Mouse (Mus musculus) hindbrain, embryonic 12.5 days (tissue): ENCODE results near the gene Map2k3. TPM values are rescaled to one million over a fixed set of nuclear protein-coding genes. Genes with fewer than 3 reads are reported as not detected.

Source experiments
- ATAC-seq: fragments of 200-750 bp; cut with Nextera tagmentation; 2 replicates; pipeline ENCODE4 v1.8.0; 2017; ENCODE audit warnings: moderate TSS enrichment; ENCODE audit not compliant: low FRiP score
- H3K27ac ChIP-seq: fragments of 300-500 bp; sonication (generic); 2 replicates; pipeline ENCODE4 v1.5.1; 2016; ENCODE audit warnings: mild to moderate bottlenecking
- H3K27me3 ChIP-seq: fragments of 300-500 bp; sonication (generic); 2 replicates; pipeline ENCODE4 v1.6.1; 2016; ENCODE audit warnings: mild to moderate bottlenecking
- H3K36me3 ChIP-seq: fragments of 300-500 bp; sonication (generic); 2 replicates; pipeline ENCODE4 v1.6.1; 2016; ENCODE audit warnings: mild to moderate bottlenecking
- H3K4me1 ChIP-seq: fragments of 300-500 bp; sonication (generic); 2 replicates; pipeline ENCODE4 v1.6.1; 2016
- H3K4me2 ChIP-seq: fragments of 300-500 bp; sonication (generic); replicated peaks from 2 replicates; pipeline ENCODE4 v1.6.1; 2016; ENCODE audit warnings: mild to moderate bottlenecking
- H3K4me3 ChIP-seq: fragments of 300-500 bp; sonication (generic); 2 replicates; pipeline ENCODE4 v1.5.1; 2016; ENCODE audit warnings: mild to moderate bottlenecking
- H3K9ac ChIP-seq: fragments of 300-500 bp; sonication (generic); 2 replicates; pipeline ENCODE4 v1.6.1; 2016; ENCODE audit warnings: mild to moderate bottlenecking, moderate library complexity
- H3K9me3 ChIP-seq: fragments of 300-500 bp; sonication (generic); replicated peaks from 2 replicates; pipeline ENCODE4 v1.6.1; 2016; ENCODE audit warnings: mild to moderate bottlenecking
- WGBS: fragments of 180-500 bp; shearing (Covaris S2); methylation state at CpG from one replicate; pipeline ENCODE4 v1.1.7; 2016; 5-methylcytosine and 5-hydroxymethylcytosine counted together
- polyA plus RNA-seq: library from polyadenylated mRNA; unstranded; fragments of >200 nt; fragmentation: Nextera tagmentation; extraction: Ambion mirVana; gene quantifications from 2 replicates; pipeline ENCODE4 v1.2.1, GENCODE M21; 2016

Gene Map2k3
- polyA plus RNA-seq, 1 experiment from 2014 or later, result 51.0 TPM

DNA sequence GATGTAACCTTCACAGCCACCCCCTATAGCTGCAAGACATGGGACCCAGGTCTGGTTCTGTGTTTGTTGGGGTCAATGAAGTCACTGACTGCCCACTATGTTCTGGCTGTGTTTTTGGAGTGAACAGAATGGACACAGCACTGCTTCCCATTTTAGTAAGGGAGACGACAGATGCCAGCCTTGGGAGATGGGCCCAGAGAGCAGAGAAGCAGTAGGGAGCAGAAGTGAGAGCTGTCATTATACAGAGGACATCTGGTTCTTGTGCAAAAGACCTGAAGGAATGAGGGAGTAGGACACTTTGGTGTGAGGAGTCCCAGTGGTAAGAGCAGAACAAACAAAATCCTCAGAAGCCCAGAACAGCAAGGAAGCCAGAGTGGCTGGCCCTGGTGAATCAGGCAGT is 22.2 kb upstream of the Map2k3 start:
- H3K36me3 ChIP-seq, result peaks cover 17% of the 10 kb centered on the region
- H3K9me3 ChIP-seq, result no peaks in the 10 kb centered on the region
- H3K4me1 ChIP-seq, result peaks cover 25% of the 10 kb centered on the region
- no peak overlapping the region for H3K4me2 ChIP-seq
- no peak overlapping the region for H3K27ac ChIP-seq
- H3K4me3 ChIP-seq, result no peak overlapping the region
- 81% methylated on average over 1 of the region's 1 CpGs for WGBS
- H3K9ac ChIP-seq, result no peak overlapping the region
- H3K27me3 ChIP-seq, result no peaks in the 10 kb centered on the region
- no peak for ATAC-seq

DNA sequence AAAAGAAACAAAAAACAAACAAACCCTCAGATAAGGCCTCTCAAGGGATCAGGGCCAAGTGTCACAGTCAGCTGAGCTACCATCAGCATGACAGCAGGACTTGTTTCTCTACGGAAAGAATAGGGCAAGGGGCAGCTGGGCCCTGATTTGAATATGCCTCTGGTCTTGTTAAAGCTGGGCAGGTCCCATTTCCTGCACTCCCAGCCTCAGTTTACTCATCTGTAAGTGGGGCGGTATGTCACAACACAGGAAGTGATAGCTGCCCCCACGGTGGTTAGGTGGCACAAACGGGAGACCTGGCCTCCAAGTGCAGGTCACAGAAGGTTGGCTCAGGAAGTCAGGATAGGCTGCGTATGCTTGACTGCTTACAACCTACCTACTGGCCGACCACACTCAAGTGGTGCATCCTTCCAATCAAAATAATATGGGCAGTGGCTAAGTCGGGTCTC is 19.3 kb upstream of the Map2k3 start:
- no peak overlapping the region for H3K27ac ChIP-seq
- WGBS, result 36% methylated on average over 7 of the region's 7 CpGs
- ATAC-seq, result no peak

DNA sequence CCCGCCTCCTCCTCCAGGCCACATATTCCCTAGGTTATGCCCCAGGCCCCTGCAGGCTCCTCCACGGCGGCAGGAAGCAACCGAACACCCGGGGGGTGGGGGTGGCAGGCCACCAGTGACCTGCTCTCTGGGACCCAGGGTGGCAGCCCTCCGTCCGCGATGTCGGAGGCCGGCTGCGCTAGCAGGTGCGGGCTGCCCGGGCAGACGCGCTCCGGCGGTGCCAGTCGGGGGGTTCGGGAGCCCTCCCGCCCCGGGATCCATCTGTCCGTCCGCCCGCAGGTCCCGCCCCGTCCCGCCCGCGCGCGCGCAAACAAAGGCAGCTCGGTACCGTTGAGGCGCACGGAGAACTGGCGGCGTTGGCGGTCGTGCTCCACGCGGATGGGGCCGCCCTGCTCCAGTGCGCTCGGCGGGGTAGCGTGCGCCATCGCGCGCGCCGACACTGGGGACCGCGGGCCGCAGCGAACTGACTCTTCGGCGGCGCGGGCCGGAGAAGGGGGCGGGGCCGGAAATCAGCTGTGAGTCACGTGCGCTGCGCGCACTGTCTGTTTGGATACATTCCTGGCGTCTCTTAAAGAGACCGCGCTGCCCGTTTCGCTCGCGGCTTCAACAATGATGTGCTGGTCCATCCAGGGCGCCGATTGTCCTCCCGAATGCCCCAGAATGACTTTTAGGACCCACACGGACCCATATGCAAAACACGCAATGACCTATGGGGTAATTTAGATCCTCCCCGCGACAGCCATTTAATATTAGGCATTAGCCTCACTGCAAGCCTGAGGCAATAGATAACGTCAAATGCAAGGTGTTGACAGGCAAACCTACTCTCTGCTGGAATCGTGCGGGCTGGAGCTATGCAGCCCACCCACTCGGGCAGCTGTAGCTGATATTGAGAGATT is 18.3 kb upstream of the Map2k3 start:
- no peaks in the 10 kb centered on the region for H3K9me3 ChIP-seq
- peak overlapping the region; percentile 81 for H3K4me2 ChIP-seq
- WGBS, result 0% methylated on average over 77 of the region's 86 CpGs
- H3K4me1 ChIP-seq, result peaks cover 29% of the 10 kb centered on the region
- no peaks in the 10 kb centered on the region for H3K27me3 ChIP-seq
- H3K4me3 ChIP-seq, result peak overlapping the region; percentile 90
- peak; percentile 96 for ATAC-seq
- peak overlapping the region; percentile 88 for H3K27ac ChIP-seq
- H3K36me3 ChIP-seq, result no peaks in the 10 kb centered on the region
- peak overlapping the region; percentile 91 for H3K9ac ChIP-seq

More for the DNA sequence above, 19.3 kb upstream of the Map2k3 start:
- Histone ChIP-seq H3K9me3 (no peaks in the 10 kb centered on the region), H3K4me1 (peaks cover 29% of the 10 kb centered on the region), H3K4me3 (peak overlapping the region; percentile 90), H3K9ac (peak overlapping the region; percentile 91), H3K27me3 (no peaks in the 10 kb centered on the region), H3K4me2 (peak overlapping the region; percentile 81), H3K36me3 (no peaks in the 10 kb centered on the region)

DNA sequence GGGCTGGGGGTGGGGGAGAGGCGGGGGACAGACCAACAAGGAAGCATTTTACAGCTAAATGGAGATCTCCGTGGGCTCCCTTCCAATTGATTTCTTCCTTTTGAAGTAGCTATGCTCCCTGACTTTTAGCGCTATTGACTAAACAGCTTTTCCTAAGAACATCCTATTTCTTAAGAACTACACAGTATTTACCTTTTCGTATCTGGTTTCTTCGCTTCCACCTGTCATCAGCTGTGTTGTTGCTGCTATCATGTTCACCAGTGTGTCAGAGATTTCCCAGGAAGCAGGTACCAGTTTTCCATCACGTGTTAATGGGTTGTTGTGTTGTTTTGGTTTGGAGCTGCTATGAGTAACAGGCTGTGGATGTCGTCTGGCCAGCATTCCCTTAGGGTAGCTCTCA is 17.3 kb upstream of the Map2k3 start, which contains the start of gene Natd1:
Natd1 (minus strand) TSS at position 260 of the 400 bp plus-strand sequence.
- H3K9ac ChIP-seq, result peak within 1 kb of the TSS; percentile 91
- H3K4me2 ChIP-seq, result peak within 1 kb of the TSS; percentile 81
- H3K36me3 ChIP-seq, result no peaks in the 10 kb centered on the region
- WGBS, result 44% methylated on average over 7 of the region's 7 CpGs
- H3K27me3 ChIP-seq, result no peaks in the 10 kb centered on the region
- ATAC-seq, result no peak
- H3K9me3 ChIP-seq, result no peaks in the 10 kb centered on the region
- H3K4me3 ChIP-seq, result peak within 1 kb of the TSS; percentile 90
- peaks cover 29% of the 10 kb centered on the region for H3K4me1 ChIP-seq
- H3K27ac ChIP-seq, result peak within 1 kb of the TSS; percentile 88

DNA sequence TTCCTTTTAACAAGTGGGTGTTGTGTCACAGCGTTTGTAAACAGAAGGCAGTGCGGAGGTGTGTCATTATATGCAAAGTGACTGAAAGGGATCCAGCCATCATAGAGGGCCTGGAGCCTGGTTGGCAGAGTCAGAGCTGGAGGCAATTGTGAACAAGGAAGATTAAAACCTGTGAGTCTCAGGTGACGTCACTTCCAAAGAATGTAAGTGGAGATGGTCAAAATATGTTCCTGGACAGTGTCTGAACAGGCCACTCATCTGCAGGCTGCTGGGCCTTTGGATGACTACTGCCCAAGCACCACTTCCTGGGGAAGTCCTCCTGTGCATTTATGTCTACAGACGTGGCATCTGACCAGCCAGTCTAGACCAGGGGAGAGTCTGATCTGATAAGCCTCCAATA is 16.6 kb upstream of the Map2k3 start:
- 79% methylated on average over 4 of the region's 4 CpGs for WGBS
- H3K36me3 ChIP-seq, result no peaks in the 10 kb centered on the region
- H3K9me3 ChIP-seq, result no peaks in the 10 kb centered on the region
- no peaks in the 10 kb centered on the region for H3K27me3 ChIP-seq
- peaks cover 29% of the 10 kb centered on the region for H3K4me1 ChIP-seq
- no peak for ATAC-seq
- no peak overlapping the region for H3K4me3 ChIP-seq
- H3K4me2 ChIP-seq, result no peak overlapping the region
- H3K9ac ChIP-seq, result no peak overlapping the region
- no peak overlapping the region for H3K27ac ChIP-seq

DNA sequence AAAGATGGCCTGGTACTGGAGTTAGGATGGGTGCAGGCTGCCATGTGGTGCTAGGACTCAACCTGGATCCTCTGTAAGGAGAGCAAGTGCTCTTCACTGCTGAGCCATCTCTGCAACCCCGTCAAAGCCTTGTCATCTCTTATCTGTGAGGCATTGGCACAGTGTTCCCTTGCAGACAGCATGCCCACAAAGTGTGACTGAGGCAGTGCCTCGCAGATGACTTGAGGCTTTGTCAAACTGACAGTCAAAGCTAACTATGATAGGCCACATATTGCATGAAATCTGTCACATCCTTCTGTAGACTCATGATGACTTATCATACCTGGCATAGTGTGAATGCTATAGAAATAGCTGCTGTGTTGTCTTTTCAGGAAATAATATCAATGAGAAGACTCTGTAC is 11.8 kb upstream of the Map2k3 start:
- ATAC-seq, result no peak
- H3K4me2 ChIP-seq, result no peak overlapping the region

DNA sequence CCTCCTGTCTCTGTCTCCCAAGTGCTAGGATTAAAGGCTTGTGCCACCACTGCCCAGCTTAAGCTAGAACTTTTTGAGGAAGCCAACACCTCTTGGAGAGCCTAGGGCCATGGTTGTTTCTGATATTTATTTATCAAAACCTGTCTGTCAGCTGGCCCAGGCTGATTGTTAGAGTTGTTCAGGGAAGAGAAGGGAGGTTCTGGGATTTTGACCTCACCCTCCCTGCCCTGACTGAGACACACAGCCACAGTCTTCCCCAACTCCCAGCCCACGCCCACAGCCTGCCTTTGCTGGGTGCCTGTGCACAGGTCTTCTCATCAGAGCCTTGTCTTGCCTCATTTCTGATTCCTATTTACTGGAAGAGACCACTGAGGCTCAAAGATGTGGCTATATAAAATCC is 9.6 kb upstream of the Map2k3 start:
- Histone ChIP-seq H3K27ac (no peak overlapping the region), H3K9me3 (no peaks in the 10 kb centered on the region), H3K9ac (no peak overlapping the region), H3K4me3 (no peak overlapping the region), H3K4me1 (no peaks in the 10 kb centered on the region; the same call in 1 of the 2 replicates), H3K36me3 (0 out of 2 replicates have a peak, but pooled peaks cover 5% of the 10 kb centered on the region), H3K4me2 (no peak overlapping the region), H3K27me3 (no peaks in the 10 kb centered on the region)
- ATAC-seq, result no peak
- WGBS, result 81% methylated on average over 1 of the region's 1 CpGs

More for the DNA sequence above, 11.8 kb upstream of the Map2k3 start:
- H3K4me1 ChIP-seq, result 0 out of 2 replicates have a peak, but pooled peaks cover 3% of the 10 kb centered on the region
- 0 out of 2 replicates have a peak, but pooled peaks cover 5% of the 10 kb centered on the region for H3K36me3 ChIP-seq
- WGBS, result 77% methylated on average over 2 of the region's 2 CpGs
- H3K27ac ChIP-seq, result no peak overlapping the region
- no peak overlapping the region for H3K9ac ChIP-seq
- no peaks in the 10 kb centered on the region for H3K9me3 ChIP-seq
- no peak overlapping the region for H3K4me3 ChIP-seq
- H3K27me3 ChIP-seq, result no peaks in the 10 kb centered on the region

DNA sequence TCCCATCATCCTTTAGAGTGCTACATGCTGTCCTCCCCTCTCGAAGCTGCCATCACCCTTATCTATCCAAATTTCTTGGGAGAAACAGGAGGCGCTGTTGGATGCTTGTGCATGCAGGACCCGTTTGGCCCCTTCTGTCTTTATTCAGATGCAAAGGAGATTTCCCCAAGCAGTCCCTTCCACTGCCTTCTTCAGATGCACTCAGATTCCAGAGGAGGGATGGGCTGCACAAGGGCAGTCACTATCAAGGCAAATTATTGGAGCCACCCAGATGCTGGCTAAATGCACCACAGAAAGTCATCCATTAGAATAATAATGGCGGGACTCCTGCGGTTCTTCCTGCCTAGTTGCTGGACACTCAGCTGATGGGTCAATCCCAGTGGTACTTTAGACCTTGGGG is 8.9 kb upstream of the Map2k3 start:
- H3K4me1 ChIP-seq, result peaks cover 5% of the 10 kb centered on the region
- H3K36me3 ChIP-seq, result 0 out of 2 replicates have a peak, but pooled peaks cover 5% of the 10 kb centered on the region
- no peak overlapping the region for H3K4me3 ChIP-seq
- ATAC-seq, result no peak
- WGBS, result 67% methylated on average over 5 of the region's 5 CpGs
- H3K4me2 ChIP-seq, result no peak overlapping the region
- no peaks in the 10 kb centered on the region for H3K9me3 ChIP-seq
- H3K27ac ChIP-seq, result no peak overlapping the region
- no peaks in the 10 kb centered on the region for H3K27me3 ChIP-seq
- H3K9ac ChIP-seq, result no peak overlapping the region

DNA sequence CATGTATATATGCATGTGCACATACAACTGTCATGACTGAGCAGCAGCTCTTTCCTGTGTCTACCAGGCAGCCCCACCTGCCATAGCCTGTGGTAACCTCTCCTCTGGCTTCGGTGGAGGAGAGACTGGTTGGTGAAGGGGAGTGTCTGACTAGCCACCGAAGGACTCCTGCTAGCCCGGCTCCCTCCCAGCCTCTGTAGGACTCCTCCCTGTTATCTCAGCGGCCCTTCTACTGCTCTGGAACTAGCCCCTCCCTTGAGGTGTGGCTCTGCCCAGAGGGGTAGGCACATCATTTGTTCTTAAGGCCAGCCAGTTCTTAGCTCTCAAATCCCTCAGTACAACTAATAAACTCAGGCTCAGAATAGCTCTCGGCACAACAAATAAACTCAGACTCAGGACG is 7.3 kb upstream of the Map2k3 start:
- ATAC-seq, result no peak
- H3K36me3 ChIP-seq, result 0 out of 2 replicates have a peak, but pooled peaks cover 5% of the 10 kb centered on the region
- H3K9ac ChIP-seq, result no peak overlapping the region
- no peak overlapping the region for H3K4me2 ChIP-seq
- peaks cover 5% of the 10 kb centered on the region for H3K4me1 ChIP-seq
- H3K27me3 ChIP-seq, result no peaks in the 10 kb centered on the region
- no peak overlapping the region for H3K27ac ChIP-seq
- H3K9me3 ChIP-seq, result no peaks in the 10 kb centered on the region
- 47% methylated on average over 6 of the region's 6 CpGs for WGBS
- H3K4me3 ChIP-seq, result no peak overlapping the region

DNA sequence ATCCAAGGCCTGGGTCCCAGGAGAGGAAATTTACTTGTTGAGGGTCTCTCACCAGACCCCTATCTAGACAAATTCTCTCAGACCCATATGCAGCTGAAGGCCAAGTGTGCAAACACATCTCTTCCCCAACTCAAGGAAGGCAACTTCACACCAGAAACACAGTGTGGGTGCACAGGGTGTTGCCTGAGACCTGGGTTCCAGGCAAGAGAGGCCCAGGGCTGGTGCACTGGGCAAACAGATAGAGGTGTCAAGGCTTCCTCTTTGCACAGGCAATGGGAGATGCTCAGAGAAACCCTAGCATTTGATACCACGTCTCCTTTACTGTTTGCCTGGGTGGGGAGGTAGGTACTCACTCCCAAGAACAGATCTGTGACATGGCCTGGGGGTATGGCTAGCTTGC is 6.9 kb upstream of the Map2k3 start:
- H3K36me3 ChIP-seq, result 0 out of 2 replicates have a peak, but pooled peaks cover 5% of the 10 kb centered on the region
- H3K9me3 ChIP-seq, result no peaks in the 10 kb centered on the region
- WGBS, result 63% methylated on average over 1 of the region's 1 CpGs

DNA sequence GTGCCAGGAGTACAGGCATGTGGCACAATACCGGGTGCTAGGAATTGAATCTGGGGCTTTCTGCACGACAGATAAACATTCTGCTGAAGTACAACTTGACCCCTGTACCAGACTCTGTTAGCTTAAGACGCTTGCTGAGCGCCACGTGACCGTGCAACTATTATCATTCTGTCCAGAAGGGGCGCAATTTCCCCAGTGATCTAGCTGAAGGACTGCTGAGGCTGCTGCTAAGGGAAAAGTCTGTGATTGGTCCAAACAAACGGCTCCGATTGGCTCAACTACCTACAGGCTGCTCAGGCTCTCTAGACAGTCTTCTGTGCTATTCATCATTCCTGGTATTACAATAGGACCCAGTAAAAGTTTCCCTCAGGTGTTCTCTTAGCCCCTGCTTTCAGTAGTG is 4.6 kb upstream of the Map2k3 start:
- Histone ChIP-seq H3K4me1 (peaks cover 12% of the 10 kb centered on the region), H3K4me2 (peak overlapping the region; percentile 50), H3K9me3 (no peaks in the 10 kb centered on the region), H3K27me3 (no peaks in the 10 kb centered on the region), H3K4me3 (peak overlapping the region; percentile 26), H3K36me3 (no peaks in the 10 kb centered on the region), H3K27ac (no peak overlapping the region), H3K9ac (no peak overlapping the region)
- peak; percentile 64 for ATAC-seq
- WGBS, result under 1% methylated on average over 9 of the region's 9 CpGs

More for the DNA sequence above, 6.9 kb upstream of the Map2k3 start:
- Histone ChIP-seq H3K4me2 (no peak overlapping the region), H3K4me3 (no peak overlapping the region), H3K27ac (no peak overlapping the region), H3K4me1 (peaks cover 5% of the 10 kb centered on the region), H3K9ac (no peak overlapping the region), H3K27me3 (no peaks in the 10 kb centered on the region)
- no peak for ATAC-seq

DNA sequence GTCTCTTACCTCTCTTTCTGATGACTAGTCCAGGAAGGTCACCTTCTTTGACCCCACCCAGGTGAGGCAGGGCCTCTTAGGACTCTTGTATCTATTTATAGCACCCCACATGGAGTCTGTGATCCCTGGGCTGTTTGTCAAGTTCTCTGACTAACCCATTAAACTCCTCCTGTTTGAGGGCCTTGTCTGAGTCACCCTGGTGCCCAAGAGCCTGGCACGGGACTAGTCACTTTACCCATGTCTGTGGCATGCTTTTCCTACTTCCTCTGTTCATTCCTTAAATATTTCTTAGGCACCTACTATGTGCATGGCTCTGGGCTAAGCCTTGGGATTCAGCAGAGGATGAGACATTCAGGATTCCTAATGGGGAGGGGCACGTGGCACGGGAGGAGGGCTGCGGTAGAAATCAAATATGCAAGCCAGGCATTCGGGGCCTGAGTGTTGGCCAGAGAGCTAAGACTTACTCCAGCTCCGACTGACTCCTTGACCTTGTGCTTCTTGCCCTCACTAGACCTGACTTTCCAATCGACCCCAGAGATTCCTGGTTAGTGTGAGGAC is 1.0 kb upstream of the Map2k3 start:
- H3K4me1 ChIP-seq, result peaks cover 34% of the 10 kb centered on the region
- H3K9ac ChIP-seq, result peak overlapping the region; percentile 81
- no peak for ATAC-seq
- H3K27me3 ChIP-seq, result no peaks in the 10 kb centered on the region
- 27% methylated on average over 7 of the region's 7 CpGs for WGBS
- H3K36me3 ChIP-seq, result no peaks in the 10 kb centered on the region
- H3K4me3 ChIP-seq, result peak overlapping the region; percentile 80
- peak overlapping the region; percentile 59 for H3K4me2 ChIP-seq
- H3K27ac ChIP-seq, result no peak overlapping the region
- no peaks in the 10 kb centered on the region for H3K9me3 ChIP-seq
